Mouse (Mus musculus): ENCODE measurements around the gene Slc25a39. TPM values are rescaled to one million over a fixed set of nuclear protein-coding genes. Genes with fewer than 3 reads are reported as not detected.
"Not testable (repeated sequence)": the region's sequence is repeated elsewhere in the genome, so short reads cannot be mapped to it uniquely, and the experiment has no call there.

Slc25a39 gene
- polyA plus RNA-seq, 1 experiment from 2014 or later = 180 TPM

- Histone ChIP-seq H3K36me3 (ENCODE audit: control insufficient read depth, insufficient read depth, low read length) (no peaks in the 10 kb centered on the region), H3K4me3 (ENCODE audit: low read depth, low read length) (peak overlapping the region; percentile 32), H3K9ac (ENCODE audit: low read length) (peak overlapping the region; percentile 22; the same call in 1 of the 2 replicates), H3K9me3 (ENCODE audit: control insufficient read depth, low read length) (no peaks in the 10 kb centered on the region), H3K27me3 (ENCODE audit: control insufficient read depth, insufficient read depth, low read length) (peaks cover 15% of the 10 kb centered on the region), H3K27ac (replicated peaks; ENCODE audit: low read depth, low read length) (no peak overlapping the region), H3K4me1 (ENCODE audit: control insufficient read depth, insufficient read depth, low read length) (peaks cover 10% of the 10 kb centered on the region), H3K4me2 (ENCODE audit: low read depth, severe bottlenecking) (peak overlapping the region; percentile 83)
- WGBS = 17% methylated on average over 15 of the region's 15 CpGs
- peak; percentile 28; the same call in 1 of the 2 replicates for ATAC-seq (ENCODE audit: insufficient number of reproducible peaks, low FRiP score, low TSS enrichment, low read depth)
- DNase-seq (ENCODE audit: low spot score) = no peak
Observed at GRCm38 (mm10) chr11:102392441-102393237, 15.1 kb downstream of the Slc25a39 start.

GRCm38 (mm10) chr11:102389436-102389835, 18.3 kb downstream of the Slc25a39 start:
- H3K9me3 ChIP-seq (ENCODE audit: control insufficient read depth, low read length); ATAC-seq (ENCODE audit: insufficient number of reproducible peaks, low FRiP score, low TSS enrichment, low read depth); H3K4me2 ChIP-seq (ENCODE audit: low read depth, severe bottlenecking); H3K4me3 ChIP-seq (ENCODE audit: low read depth, low read length); H3K36me3 ChIP-seq (ENCODE audit: control insufficient read depth, insufficient read depth, low read length); H3K27ac ChIP-seq (replicated peaks; ENCODE audit: low read depth, low read length); H3K27me3 ChIP-seq (ENCODE audit: control insufficient read depth, insufficient read depth, low read length); DNase-seq (ENCODE audit: low spot score); H3K9ac ChIP-seq (ENCODE audit: low read length): not testable (repeated sequence)
- WGBS = 82% methylated on average over 4 of the region's 5 CpGs
- peaks cover 10% of the 10 kb centered on the region for H3K4me1 ChIP-seq (ENCODE audit: control insufficient read depth, insufficient read depth, low read length)

- Histone ChIP-seq H3K4me3 (ENCODE audit: low read depth, low read length) (no peak overlapping the region), H3K9ac (ENCODE audit: low read length) (no peak overlapping the region), H3K36me3 (ENCODE audit: control insufficient read depth, insufficient read depth, low read length) (no peaks in the 10 kb centered on the region), H3K4me2 (ENCODE audit: low read depth, severe bottlenecking) (no peak overlapping the region), H3K4me1 (ENCODE audit: control insufficient read depth, insufficient read depth, low read length) (no peaks in the 10 kb centered on the region), H3K9me3 (ENCODE audit: control insufficient read depth, low read length) (no peaks in the 10 kb centered on the region), H3K27ac (replicated peaks; ENCODE audit: low read depth, low read length) (no peak overlapping the region), H3K27me3 (ENCODE audit: control insufficient read depth, insufficient read depth, low read length) (no peaks in the 10 kb centered on the region)
- ATAC-seq (ENCODE audit: insufficient number of reproducible peaks, low FRiP score, low TSS enrichment, low read depth) (no peak), DNase-seq (ENCODE audit: low spot score) (no peak)
- 73% methylated on average over 5 of the region's 5 CpGs for WGBS
Observed at GRCm38 (mm10) chr11:102386121-102386520, 21.6 kb downstream of the Slc25a39 start.

- no peak overlapping the region for H3K27ac ChIP-seq (replicated peaks; ENCODE audit: low read depth, low read length)
- H3K36me3 ChIP-seq (ENCODE audit: control insufficient read depth, insufficient read depth, low read length) = no peaks in the 10 kb centered on the region
- 61% methylated on average over 4 of the region's 4 CpGs for WGBS
- no peaks in the 10 kb centered on the region for H3K9me3 ChIP-seq (ENCODE audit: control insufficient read depth, low read length)
- DNase-seq (ENCODE audit: low spot score) (no peak), ATAC-seq (ENCODE audit: insufficient number of reproducible peaks, low FRiP score, low TSS enrichment, low read depth) (no peak)
- H3K4me2 ChIP-seq (ENCODE audit: low read depth, severe bottlenecking) = no peak overlapping the region
- no peak overlapping the region for H3K9ac ChIP-seq (ENCODE audit: low read length)
- H3K4me1 ChIP-seq (ENCODE audit: control insufficient read depth, insufficient read depth, low read length) = no peaks in the 10 kb centered on the region
- no peak overlapping the region for H3K4me3 ChIP-seq (ENCODE audit: low read depth, low read length)
- no peaks in the 10 kb centered on the region for H3K27me3 ChIP-seq (ENCODE audit: control insufficient read depth, insufficient read depth, low read length)
Observed at GRCm38 (mm10) chr11:102385075-102385474, 22.7 kb downstream of the Slc25a39 start.

- no peak overlapping the region for H3K4me2 ChIP-seq (ENCODE audit: low read depth, severe bottlenecking)
- ATAC-seq (ENCODE audit: insufficient number of reproducible peaks, low FRiP score, low TSS enrichment, low read depth) = no peak
- no peak overlapping the region for H3K27ac ChIP-seq (replicated peaks; ENCODE audit: low read depth, low read length)
- 78% methylated on average over 2 of the region's 2 CpGs for WGBS
- no peak overlapping the region for H3K4me3 ChIP-seq (ENCODE audit: low read depth, low read length)
- no peak for DNase-seq (ENCODE audit: low spot score)
- no peak overlapping the region for H3K9ac ChIP-seq (ENCODE audit: low read length)
- H3K9me3 ChIP-seq (ENCODE audit: control insufficient read depth, low read length) = no peaks in the 10 kb centered on the region
- H3K4me1 ChIP-seq (ENCODE audit: control insufficient read depth, insufficient read depth, low read length) = no peaks in the 10 kb centered on the region
- H3K27me3 ChIP-seq (ENCODE audit: control insufficient read depth, insufficient read depth, low read length) = no peaks in the 10 kb centered on the region
- no peaks in the 10 kb centered on the region for H3K36me3 ChIP-seq (ENCODE audit: control insufficient read depth, insufficient read depth, low read length)
Observed at GRCm38 (mm10) chr11:102384418-102384817, 23.3 kb downstream of the Slc25a39 start.

GRCm38 (mm10) chr11:102383365-102384136, 24.2 kb downstream of the Slc25a39 start:
- H3K9me3 ChIP-seq (ENCODE audit: control insufficient read depth, low read length) = no peaks in the 10 kb centered on the region
- DNase-seq (ENCODE audit: low spot score) (no peak), ATAC-seq (ENCODE audit: insufficient number of reproducible peaks, low FRiP score, low TSS enrichment, low read depth) (no peak)
- no peak overlapping the region for H3K4me2 ChIP-seq (ENCODE audit: low read depth, severe bottlenecking)
- H3K27ac ChIP-seq (replicated peaks; ENCODE audit: low read depth, low read length) = no peak overlapping the region
- H3K4me3 ChIP-seq (ENCODE audit: low read depth, low read length) = no peak overlapping the region
- no peaks in the 10 kb centered on the region for H3K36me3 ChIP-seq (ENCODE audit: control insufficient read depth, insufficient read depth, low read length)
- no peak overlapping the region for H3K9ac ChIP-seq (ENCODE audit: low read length)
- 74% methylated on average over 1 of the region's 1 CpGs for WGBS
- no peaks in the 10 kb centered on the region for H3K27me3 ChIP-seq (ENCODE audit: control insufficient read depth, insufficient read depth, low read length)
- no peaks in the 10 kb centered on the region for H3K4me1 ChIP-seq (ENCODE audit: control insufficient read depth, insufficient read depth, low read length)

- Histone ChIP-seq H3K9me3 (ENCODE audit: control insufficient read depth, low read length) (no peaks in the 10 kb centered on the region), H3K9ac (ENCODE audit: low read length) (no peak overlapping the region), H3K27me3 (ENCODE audit: control insufficient read depth, insufficient read depth, low read length) (no peaks in the 10 kb centered on the region), H3K36me3 (ENCODE audit: control insufficient read depth, insufficient read depth, low read length) (no peaks in the 10 kb centered on the region), H3K27ac (replicated peaks; ENCODE audit: low read depth, low read length) (no peak overlapping the region), H3K4me2 (ENCODE audit: low read depth, severe bottlenecking) (no peak overlapping the region), H3K4me3 (ENCODE audit: low read depth, low read length) (no peak overlapping the region), H3K4me1 (ENCODE audit: control insufficient read depth, insufficient read depth, low read length) (no peaks in the 10 kb centered on the region)
- no peak for ATAC-seq (ENCODE audit: insufficient number of reproducible peaks, low FRiP score, low TSS enrichment, low read depth)
- DNase-seq (ENCODE audit: low spot score) = no peak
- 88% methylated on average over 3 of the region's 3 CpGs for WGBS
Observed at GRCm38 (mm10) chr11:102382794-102383193, 25.0 kb downstream of the Slc25a39 start.

GRCm38 (mm10) chr11:102381341-102382100, 26.2 kb downstream of the Slc25a39 start:
- no peaks in the 10 kb centered on the region for H3K9me3 ChIP-seq (ENCODE audit: control insufficient read depth, low read length)
- ATAC-seq (ENCODE audit: insufficient number of reproducible peaks, low FRiP score, low TSS enrichment, low read depth) (no peak), DNase-seq (ENCODE audit: low spot score) (no peak)
- no peak overlapping the region for H3K27ac ChIP-seq (replicated peaks; ENCODE audit: low read depth, low read length)
- H3K27me3 ChIP-seq (ENCODE audit: control insufficient read depth, insufficient read depth, low read length) = no peaks in the 10 kb centered on the region
- 69% methylated on average over 4 of the region's 4 CpGs for WGBS
- no peak overlapping the region for H3K9ac ChIP-seq (ENCODE audit: low read length)
- H3K36me3 ChIP-seq (ENCODE audit: control insufficient read depth, insufficient read depth, low read length) = no peaks in the 10 kb centered on the region
- H3K4me2 ChIP-seq (ENCODE audit: low read depth, severe bottlenecking) = no peak overlapping the region
- no peak overlapping the region for H3K4me3 ChIP-seq (ENCODE audit: low read depth, low read length)
- H3K4me1 ChIP-seq (ENCODE audit: control insufficient read depth, insufficient read depth, low read length) = 0 out of 2 replicates have a peak, but pooled peaks cover 2% of the 10 kb centered on the region
